Mouse (Mus musculus) testis, adult 2 months (tissue): Measurements from ENCODE around the gene Tk1.
"Not testable (repeated sequence)": the region's sequence is repeated elsewhere in the genome, so short reads cannot be mapped to it uniquely, and the experiment has no call there.

ENCODE experiments used
- CTCF ChIP-seq: fragments of 200-500 bp; IDR thresholded peaks from 2 replicates; pipeline ENCODE4 v1.5.1; 2012; ENCODE audit warnings: low read depth, mild to moderate bottlenecking, inconsistent platforms, low read length, moderate library complexity; ENCODE audit not compliant: control insufficient read depth, insufficient read depth, insufficient replicate concordance
- POLR2A ChIP-seq: fragments of 200-500 bp; IDR thresholded peaks from 2 replicates; pipeline ENCODE4 v1.6.1; 2012; ENCODE audit warnings: low read depth, mild to moderate bottlenecking, inconsistent platforms, low read length, moderate library complexity; ENCODE audit not compliant: control insufficient read depth

DNA sequence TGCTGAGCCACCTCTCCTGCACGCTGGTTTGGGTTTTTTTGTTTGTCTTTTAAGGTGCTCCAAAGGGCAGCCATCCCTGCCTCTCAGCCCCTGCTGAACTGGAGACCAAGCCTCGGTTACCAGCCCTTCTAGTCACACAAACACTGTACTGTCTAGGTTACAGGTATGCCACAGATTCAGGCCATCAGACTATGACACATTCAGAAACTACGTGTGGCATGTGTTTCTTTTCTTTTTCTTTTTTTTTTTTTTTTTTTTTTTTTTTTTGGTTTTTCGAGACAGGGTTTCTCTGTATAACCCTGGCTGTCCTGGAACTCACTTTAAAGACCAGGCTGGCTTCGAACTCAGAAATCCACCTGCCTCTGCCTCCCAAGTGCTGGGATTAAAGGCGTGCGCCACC lies 37.4 kb downstream of the Tk1 start:
- TF ChIP-seq CTCF, POLR2A: not testable (repeated sequence)
